Mouse (Mus musculus) bone marrow macrophage, adult 2 months (primary cell): ENCODE data around the gene Hivep2.

Experiments used
- CTCF ChIP-seq: IDR thresholded peaks from 2 replicates; pipeline ENCODE4 v1.5.1; 2012; ENCODE audit warnings: low read depth, mild to moderate bottlenecking, low read length, moderate library complexity
- POLR2A ChIP-seq: IDR thresholded peaks from 2 replicates; pipeline ENCODE4 v1.6.1; 2012; ENCODE audit warnings: mild to moderate bottlenecking, low read depth, low read length, borderline replicate concordance

GRCm38 (mm10) chr10:14094033-14094432 lies 128.2 kb downstream of the Hivep2 start:
- TF ChIP-seq POLR2A (no peak), CTCF (no peak)
